Mouse (Mus musculus) layer of hippocampus, postnatal 14 days (tissue): ENCODE measurements at regions not wholly inside any gene's neighbourhood (a gene's known extent, or its start where the extent isn't known, plus 50 kb on each side); places are given as distances from the start of the nearest gene placed in this dataset.

Experiments
- DNase-seq, 2 experiments: peaks; one replicate each; pipeline ENCODE4 v3.0.0; 2021 to 2022; ENCODE audit warnings: low spot score in 2 of 2, mixed read lengths in 1 of 2

DNA sequence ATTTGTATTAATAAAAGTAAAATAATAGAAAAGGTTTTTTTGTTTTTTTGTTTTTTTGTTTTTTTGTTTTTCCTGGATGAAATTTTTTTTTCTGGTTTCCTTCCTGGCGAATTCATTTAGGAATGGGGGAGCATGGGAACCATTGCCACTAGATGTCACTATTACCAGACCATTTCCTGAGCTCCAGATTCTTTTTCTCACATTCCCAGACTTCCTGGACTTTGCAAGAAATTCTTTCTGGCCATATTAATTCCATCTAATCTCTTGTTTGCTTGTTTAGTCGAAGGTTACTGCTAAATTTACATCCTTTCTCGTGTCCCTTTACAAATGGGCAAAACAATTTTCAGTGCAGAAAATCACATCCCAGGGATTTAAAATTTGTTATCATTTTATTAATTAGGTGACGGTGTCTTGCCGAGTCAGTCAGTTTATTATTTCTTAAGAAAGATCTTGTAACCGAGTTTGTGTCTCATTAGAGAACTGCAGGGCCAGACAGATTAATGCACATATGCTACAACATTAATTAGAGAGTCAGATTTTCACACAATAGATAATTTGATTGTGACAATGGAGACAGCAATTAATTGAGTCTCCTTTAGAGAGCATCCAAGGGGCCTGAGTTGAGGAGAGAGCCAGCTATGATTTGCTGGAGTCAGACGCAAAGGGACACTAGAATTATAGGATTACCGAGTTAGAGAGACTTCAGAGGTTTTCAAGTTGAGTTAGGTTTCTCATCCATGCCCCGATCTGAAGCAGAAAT, 1702.5 kb upstream of the Tenm2 start:
- peak; percentile 4 to 49 for DNase-seq
